Mouse (Mus musculus) heart, postnatal 10 days (tissue): ENCODE data around the gene Dnttip2. TPM values are rescaled to one million over a fixed set of nuclear protein-coding genes. Genes with fewer than 3 reads are reported as not detected.

Source experiments
- DNase-seq, 2 experiments: peaks; one replicate each; pipeline ENCODE4 v3.0.0; 2021
- intact Hi-C: fragments of 180-260 bp; cut with DNase I; formaldehyde crosslinking; loops from one replicate; pipeline ENCODE4 v1.15.1; 2025
- microRNA-seq, 2 experiments: library from miRNA; unstranded; fragments of <30 nt; microRNA quantifications; one replicate each; pipeline ENCODE4 v1.2.0; 2022
- total RNA-seq, 2 experiments: library from RNA; stranded (reverse); gene quantifications; 2 replicates each; pipeline ENCODE4 v1.2.3; 2021

Dnttip2 gene
- total RNA-seq, 2 experiments from 2014 or later = 25.3 to 30.9 TPM

DNA sequence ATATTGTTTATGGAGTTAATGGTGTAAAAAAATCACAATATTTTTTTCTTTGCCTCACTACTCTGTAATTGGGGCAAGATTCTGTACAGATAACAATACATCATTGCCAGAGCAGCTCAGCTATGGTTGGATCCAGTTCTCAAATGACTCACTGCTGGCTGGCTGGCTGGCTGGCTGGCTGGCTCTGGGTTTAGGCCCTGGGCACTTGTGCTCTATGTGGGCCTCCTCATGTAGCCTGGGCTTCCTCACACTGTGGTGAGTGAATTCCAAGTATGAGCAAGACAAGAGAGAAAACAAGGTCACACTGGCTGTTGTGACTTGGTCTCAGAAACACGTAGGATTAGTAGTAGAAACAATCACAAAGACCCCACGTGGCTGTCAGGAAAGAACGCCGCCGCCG lies 43.2 kb downstream of the Dnttip2 start:
- no peak for DNase-seq
- intact Hi-C loops = no loop called here

DNA sequence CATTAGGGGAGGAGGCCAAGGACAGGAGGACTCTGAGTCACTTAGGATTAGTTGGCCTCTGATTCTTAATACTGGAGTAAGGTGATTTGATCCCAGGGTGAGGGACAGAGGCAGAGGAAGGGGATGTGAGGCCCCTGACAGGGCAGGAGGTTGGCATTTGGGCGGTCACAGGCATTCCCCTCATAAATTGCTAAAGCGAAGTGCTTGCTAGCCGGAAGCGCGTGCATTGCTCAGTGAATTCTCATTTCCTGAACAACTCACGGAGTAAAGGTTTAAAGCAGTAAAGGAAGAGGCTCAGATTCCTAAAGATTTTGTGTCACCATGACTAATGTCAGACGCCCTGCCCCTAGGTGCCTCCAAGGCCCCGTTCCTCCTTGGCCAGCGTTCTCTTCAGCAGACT lies 48.0 kb downstream of the Dnttip2 start:
- no peak for DNase-seq
- intact Hi-C loops = no loop called here

DNA sequence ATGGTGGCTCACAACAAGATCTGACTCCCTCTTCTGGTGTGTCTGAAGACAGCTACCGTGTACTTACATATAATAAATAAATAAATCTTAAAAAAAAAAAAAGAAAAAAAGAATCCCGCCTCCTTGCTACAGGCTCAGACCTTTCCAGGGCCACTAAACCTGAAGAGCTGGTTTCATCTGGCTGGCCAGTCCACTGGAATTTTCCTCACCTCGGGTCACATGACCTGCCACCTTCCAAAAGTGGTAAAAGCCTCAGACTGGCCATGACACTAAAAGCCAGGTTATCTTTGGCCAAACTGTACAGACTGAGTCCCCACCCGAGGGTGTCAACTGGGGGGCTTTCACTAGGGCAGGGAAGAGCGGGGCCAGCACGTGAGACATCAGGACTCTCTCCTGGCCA lies 49.7 kb downstream of the Dnttip2 start:
- no peak for DNase-seq
- intact Hi-C loops = no loop called here

DNA sequence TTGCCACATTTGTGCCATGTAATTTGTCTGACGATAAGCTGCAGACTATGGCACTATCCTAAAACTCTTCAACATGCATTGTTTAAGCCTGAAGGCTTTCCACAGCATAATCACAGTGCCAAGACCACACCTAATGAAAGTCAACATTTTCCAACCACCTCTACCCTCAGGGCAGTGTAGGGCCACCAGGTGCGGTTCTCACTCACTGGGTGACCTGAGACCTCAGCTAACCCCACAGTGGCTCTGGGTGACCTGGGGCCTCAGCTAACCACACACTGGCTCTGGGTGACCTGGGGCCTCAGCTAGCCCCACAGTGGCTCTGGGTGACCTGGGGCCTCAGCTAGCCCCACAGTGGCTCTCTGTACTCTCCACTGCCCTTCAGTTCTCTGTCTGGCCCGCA lies 50.3 kb downstream of the Dnttip2 start:
- intact Hi-C loops = no loop called here
- DNase-seq = no peak

DNA sequence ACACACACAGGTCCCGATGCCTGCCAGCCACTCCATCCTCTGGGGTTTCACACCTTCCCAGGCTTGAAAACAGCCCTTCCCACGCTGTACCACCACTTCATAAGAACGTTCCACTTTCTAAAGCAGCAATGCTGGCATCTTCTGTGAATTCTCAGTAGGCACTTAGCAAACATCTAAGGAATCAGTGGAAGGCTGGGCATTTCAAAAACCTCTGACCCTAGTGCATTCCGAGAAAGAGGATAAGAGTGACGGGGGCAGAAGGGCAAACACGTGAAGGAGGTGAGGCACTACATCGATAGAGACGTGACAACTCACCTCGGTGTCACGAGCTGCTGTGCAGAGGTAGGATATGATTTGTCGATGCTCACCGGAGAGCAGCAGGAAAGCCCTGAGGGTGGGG lies 56.3 kb downstream of the Dnttip2 start:
- intact Hi-C loops = no loop called here

DNA sequence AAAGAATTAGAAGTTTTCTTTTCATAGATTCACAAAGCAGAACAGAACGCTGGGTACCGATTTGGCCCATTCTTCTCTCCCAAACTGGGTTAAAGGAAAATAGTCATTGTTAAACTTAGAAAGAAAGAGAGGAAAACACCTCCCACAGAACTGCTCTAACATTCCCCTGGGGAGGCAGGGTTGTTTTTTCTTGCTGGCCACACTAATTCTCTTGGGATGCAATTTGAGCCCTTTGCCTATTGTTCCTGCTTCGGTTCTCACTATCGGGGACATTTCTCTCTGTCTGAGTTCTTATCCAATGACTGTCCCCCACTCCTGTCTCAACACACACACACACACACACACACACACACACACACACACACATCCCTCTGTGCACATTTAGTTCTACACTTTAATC lies 59.3 kb downstream of the Dnttip2 start:
- intact Hi-C loops = no loop called here
- peak; percentile 38 to 48 for DNase-seq

More for the DNA sequence above, 56.3 kb downstream of the Dnttip2 start:
- DNase-seq = no peak

DNA sequence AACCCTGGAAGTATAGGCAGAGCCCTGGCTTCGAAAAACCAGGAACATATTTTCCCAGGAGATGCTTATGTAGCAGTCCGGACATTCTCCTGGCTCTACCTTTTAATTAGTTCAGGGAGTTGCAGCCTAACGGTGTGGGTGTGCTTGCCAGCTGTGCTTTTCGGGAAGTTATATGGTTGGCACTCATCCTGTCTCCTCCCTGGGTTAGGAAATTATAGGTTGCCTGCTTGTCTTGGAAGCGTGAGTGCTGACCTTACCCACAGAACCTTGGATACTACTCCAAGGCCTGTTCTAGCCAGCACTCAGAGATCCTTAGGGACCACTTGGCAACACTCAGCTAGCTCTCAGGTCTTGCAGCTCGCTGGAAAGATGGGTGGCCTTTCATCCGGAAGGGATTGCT lies 59.7 kb downstream of the Dnttip2 start:
- no peak for DNase-seq
- intact Hi-C loops = no loop called here

DNA sequence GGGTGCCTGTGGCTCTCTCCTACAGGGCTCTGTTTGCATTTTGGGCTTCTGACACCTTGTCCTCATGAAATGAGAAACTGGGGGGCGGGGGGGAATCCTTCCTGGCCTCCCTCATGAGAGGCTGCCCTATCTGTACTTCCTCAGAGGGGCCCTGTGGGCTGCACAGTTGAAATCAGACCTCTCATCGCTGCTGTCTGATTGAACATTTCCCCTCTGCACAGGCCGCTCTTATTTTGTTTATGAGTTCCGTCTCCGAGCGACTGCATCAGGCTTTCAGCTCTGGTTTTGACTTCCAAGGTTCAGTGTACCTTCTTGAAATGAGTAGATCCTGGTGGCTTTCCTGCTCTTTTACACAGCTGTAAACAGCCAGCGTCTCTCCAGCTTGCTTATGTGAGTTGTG lies 60.2 kb downstream of the Dnttip2 start:
- intact Hi-C loops = no loop called here

More for the DNA sequence above, 60.2 kb downstream of the Dnttip2 start:
- DNase-seq = no peak

Small RNAs within 50 kb of the gene (microRNA-seq; reads per million reads assigned to microRNA genes)
- 0 reads per million in 2 experiments for gene Gm22903
- gene Mir760 = 8.8 to 16.3 reads per million in 2 experiments

Other genes starting within 250 kb of the Dnttip2 start
- gene Abca4, start 229.9 kb upstream of the Dnttip2 start, total RNA-seq = 1 to 10 TPM; 4.5 to 5.3 TPM
- 10 to 100 TPM; 52.4 to 56.0 TPM for gene Gclm, start 28.8 kb upstream of the Dnttip2 start, total RNA-seq
- gene Bcar3, start 19.7 kb downstream of the Dnttip2 start, total RNA-seq = 10 to 100 TPM in 1 of 2 experiments, 1 to 10 TPM in 1; 9.3 to 10.0 TPM